Mouse (Mus musculus) MEL (cell line): ENCODE measurements at regions not wholly inside any gene's neighbourhood (a gene's known extent, or its start where the extent isn't known, plus 50 kb on each side); places are given as distances from the start of the nearest gene placed in this dataset.

ENCODE experiments used
- DNase-seq: peaks from one replicate; pipeline ENCODE4 v3.0.0; 2011; ENCODE audit warnings: low read depth, low spot score
- H3K27ac ChIP-seq: 2 replicates; pipeline ENCODE4 v1.5.1; 2012; ENCODE audit warnings: low read depth, mild to moderate bottlenecking, control low read depth, low read length, moderate library complexity; ENCODE audit not compliant: control insufficient read depth
- H3K27me3 ChIP-seq, 2 experiments: fragments of 150-350 bp in 1 of 2; sonication (generic) in 1 of 2; 2 replicates each; pipeline ENCODE4 v1.6.1; 2012; ENCODE audit warnings: low read length in 2 of 2, mild to moderate bottlenecking in 2 of 2, improper control_type of control experiment in 1 of 2, moderate library complexity in 1 of 2; ENCODE audit not compliant: insufficient read depth in 2 of 2, control insufficient read depth in 1 of 2
- H3K36me3 ChIP-seq, 2 experiments: 2 replicates each; pipeline ENCODE4 v1.6.1; 2012 to 2014; ENCODE audit warnings: low read length in 2 of 2, improper control_type of control experiment in 1 of 2, inconsistent platforms in 1 of 2, mild to moderate bottlenecking in 1 of 2; ENCODE audit not compliant: insufficient read depth in 2 of 2, control insufficient read depth in 1 of 2
- H3K4me1 ChIP-seq, 2 experiments: fragments of 150-350 bp in 1 of 2; sonication (generic) in 1 of 2; 2 replicates each; pipeline ENCODE4 v1.6.1; 2012; ENCODE audit warnings: low read length in 2 of 2, improper control_type of control experiment in 1 of 2, mild to moderate bottlenecking in 1 of 2; ENCODE audit not compliant: insufficient read depth in 2 of 2, control insufficient read depth in 1 of 2
- H3K4me3 ChIP-seq, 2 experiments: fragments of 150-350 bp in 1 of 2; sonication (generic) in 1 of 2; 2 replicates each; pipeline ENCODE4 v1.5.1; 2012; ENCODE audit warnings: low read depth in 2 of 2, low read length in 2 of 2, mild to moderate bottlenecking in 2 of 2, moderate library complexity in 2 of 2, control low read depth in 1 of 2, improper control_type of control experiment in 1 of 2; ENCODE audit not compliant: control insufficient read depth in 1 of 2, insufficient read depth in 1 of 2
- H3K79me2 ChIP-seq: 2 replicates; pipeline ENCODE4 v1.6.1; 2012; ENCODE audit warnings: mild to moderate bottlenecking, low read length, moderate library complexity; ENCODE audit not compliant: control insufficient read depth, poor library complexity, insufficient read depth
- H3K9ac ChIP-seq: 2 replicates; pipeline ENCODE4 v1.6.1; 2012; ENCODE audit warnings: low read depth, mild to moderate bottlenecking, control low read depth, low read length, moderate library complexity; ENCODE audit not compliant: control insufficient read depth, poor library complexity, severe bottlenecking
- H3K9me3 ChIP-seq: fragments of 150-350 bp; sonication (generic); replicated peaks from 2 replicates; pipeline ENCODE4 v1.6.1; 2012; ENCODE audit warnings: mild to moderate bottlenecking, low read length, improper control_type of control experiment, moderate library complexity; ENCODE audit not compliant: insufficient read depth
- CTCF ChIP-seq, 3 experiments: IDR thresholded peaks in 2 of 3; conservative IDR thresholded peaks in 1 of 3; 2 replicates each; pipeline ENCODE4 v1.5.1; 2011 to 2012; ENCODE audit warnings: low read length in 3 of 3, low read depth in 2 of 3, mild to moderate bottlenecking in 2 of 3, improper control_type of control experiment in 1 of 3, inconsistent platforms in 1 of 3, mixed read lengths in 1 of 3, moderate library complexity in 1 of 3; ENCODE audit not compliant: control insufficient read depth in 1 of 3, insufficient read depth in 1 of 3, poor library complexity in 1 of 3, severe bottlenecking in 1 of 3
- E2F4 ChIP-seq: IDR thresholded peaks from 2 replicates; pipeline ENCODE4 v1.6.1; 2011; ENCODE audit warnings: low read depth, low read length, improper control_type of control experiment, borderline replicate concordance
- EP300 ChIP-seq, 2 experiments: IDR thresholded peaks; 2 replicates each; pipeline ENCODE4 v1.6.1; 2011; ENCODE audit warnings: improper control_type of control experiment in 2 of 2, low read length in 2 of 2, low read depth in 1 of 2, mild to moderate bottlenecking in 1 of 2
- ETS1 ChIP-seq: IDR thresholded peaks from 2 replicates; pipeline ENCODE4 v1.6.1; 2012; ENCODE audit warnings: low read depth, mild to moderate bottlenecking, inconsistent platforms, low read length, improper control_type of control experiment, moderate library complexity
- GABPA ChIP-seq: IDR thresholded peaks from 2 replicates; pipeline ENCODE4 v1.6.1; 2012; ENCODE audit warnings: low read depth, mild to moderate bottlenecking, inconsistent platforms, low read length, improper control_type of control experiment, moderate library complexity
- GATA1 ChIP-seq: IDR thresholded peaks from 2 replicates; pipeline ENCODE4 v1.6.1; 2011; ENCODE audit warnings: low read depth, low read length, improper control_type of control experiment
- JUND ChIP-seq: IDR thresholded peaks from 2 replicates; pipeline ENCODE4 v1.6.1; 2011; ENCODE audit warnings: low read depth, mild to moderate bottlenecking, improper control_type of control experiment, low read length
- KAT2A ChIP-seq: conservative IDR thresholded peaks from 2 replicates; pipeline ENCODE4 v1.6.1; 2012; ENCODE audit warnings: low read depth, low read length, improper control_type of control experiment, inconsistent platforms
- MXI1 ChIP-seq: IDR thresholded peaks from 2 replicates; pipeline ENCODE4 v1.6.1; 2011; ENCODE audit warnings: mild to moderate bottlenecking, low read depth, low read length, improper control_type of control experiment
- MYC ChIP-seq: IDR thresholded peaks from 2 replicates; pipeline ENCODE4 v1.6.1; 2011; ENCODE audit warnings: low read depth, mild to moderate bottlenecking, low read length, improper control_type of control experiment, moderate library complexity
- NELFE ChIP-seq: IDR thresholded peaks from 2 replicates; pipeline ENCODE4 v1.6.1; 2011; ENCODE audit warnings: low read depth, low read length, improper control_type of control experiment
- POLR2AphosphoS2 ChIP-seq: IDR thresholded peaks from 2 replicates; pipeline ENCODE4 v1.6.1; 2011; ENCODE audit warnings: low read length, improper control_type of control experiment
- POLR2AphosphoS5 ChIP-seq: IDR thresholded peaks from 2 replicates; pipeline ENCODE4 v1.6.1; 2012; ENCODE audit warnings: low read depth, borderline replicate concordance, mild to moderate bottlenecking, inconsistent platforms, low read length, moderate library complexity, mixed read lengths
- RAD21 ChIP-seq: IDR thresholded peaks from 2 replicates; pipeline ENCODE4 v1.6.1; 2011; ENCODE audit warnings: mild to moderate bottlenecking, low read depth, low read length, improper control_type of control experiment
- RCOR1 ChIP-seq: IDR thresholded peaks from 2 replicates; pipeline ENCODE4 v1.6.1; 2012; ENCODE audit warnings: low read depth, mild to moderate bottlenecking, inconsistent platforms, low read length, improper control_type of control experiment
- SIN3A ChIP-seq: IDR thresholded peaks from 2 replicates; pipeline ENCODE4 v1.6.1; 2012; ENCODE audit warnings: low read length, improper control_type of control experiment, inconsistent platforms
- SMC3 ChIP-seq: IDR thresholded peaks from 2 replicates; pipeline ENCODE4 v1.6.1; 2011; ENCODE audit warnings: low read depth, low read length, improper control_type of control experiment
- UBTF ChIP-seq: IDR thresholded peaks from 2 replicates; pipeline ENCODE4 v1.6.1; 2012; ENCODE audit warnings: low read depth, mild to moderate bottlenecking, inconsistent platforms, low read length, improper control_type of control experiment, moderate library complexity, borderline replicate concordance; ENCODE audit not compliant: insufficient read depth
- ZC3H11A ChIP-seq: IDR thresholded peaks from 2 replicates; pipeline ENCODE4 v1.6.1; 2012; ENCODE audit warnings: low read depth, mild to moderate bottlenecking, inconsistent platforms, low read length, improper control_type of control experiment
- ZKSCAN1 ChIP-seq: IDR thresholded peaks from 2 replicates; pipeline ENCODE4 v1.6.1; 2012; ENCODE audit warnings: low read depth, mild to moderate bottlenecking, inconsistent platforms, low read length, improper control_type of control experiment, moderate library complexity

GRCm38 (mm10) chr3:33955854-33956624, 63.7 kb upstream of the Fxr1 start:
- peaks cover 0 to 3% of the 10 kb centered on the region in 2 experiments; a peak in 2 of 4 replicates for H3K36me3 ChIP-seq
- H3K9ac ChIP-seq: no peak overlapping the region
- peak; percentile 89 for DNase-seq
- no peaks in the 10 kb centered on the region for H3K79me2 ChIP-seq
- H3K27ac ChIP-seq: no peak overlapping the region
- peak overlapping the region in 1 of 2 experiments; percentile 32; a peak in 2 of 4 replicates for H3K4me3 ChIP-seq
- peaks cover 0 to 5% of the 10 kb centered on the region in 2 experiments; a peak in 2 of 4 replicates for H3K4me1 ChIP-seq
- no peaks in the 10 kb centered on the region for H3K27me3 ChIP-seq
- H3K9me3 ChIP-seq: no peaks in the 10 kb centered on the region
- TF ChIP-seq CTCF (IDR thresholded peaks at IDR 0.05 in 2 of 3, conservative IDR thresholded peaks at IDR 0.05 in 1 of 3; ENCODE audit: control insufficient read depth in 1 of 3, insufficient read depth in 1 of 3, low read depth in 2 of 3, low read length in 3 of 3, poor library complexity in 1 of 3, severe bottlenecking in 1 of 3) (peak; percentile 67 to 96 (median 83)), RAD21 (peak; percentile 99), GATA1 (peak; percentile 52), ETS1 (0 out of 2 replicates have a peak, but pooled peaks have one; percentile 18), ZC3H11A (peak; percentile 86), SMC3 (peak; percentile 85), RCOR1 (no peak), SIN3A (peak; percentile 86), MYC (no peak), KAT2A (no peak), JUND (0 out of 2 replicates have a peak, but pooled peaks have one; percentile 28), MXI1 (peak; percentile 26; the same call in 1 of the 2 replicates)

GRCm38 (mm10) chr3:33956625-33957023, 63.1 kb upstream of the Fxr1 start:
- H3K4me3 ChIP-seq: no peak overlapping the region
- TF ChIP-seq NELFE: no peak
- no peak for TF ChIP-seq UBTF
- TF ChIP-seq GABPA: no peak
- TF ChIP-seq SIN3A: no peak
- TF ChIP-seq POLR2AphosphoS2: no peak
- TF ChIP-seq POLR2AphosphoS5: no peak
- TF ChIP-seq CTCF (IDR thresholded peaks at IDR 0.05 in 2 of 3, conservative IDR thresholded peaks at IDR 0.05 in 1 of 3; ENCODE audit: control insufficient read depth in 1 of 3, insufficient read depth in 1 of 3, low read depth in 2 of 3, low read length in 3 of 3, poor library complexity in 1 of 3, severe bottlenecking in 1 of 3): no peak
- TF ChIP-seq E2F4: no peak
- no peak for TF ChIP-seq ZKSCAN1
- TF ChIP-seq EP300 (IDR thresholded peaks at IDR 0.05; ENCODE audit: low read depth in 1 of 2, low read length in 2 of 2): no peak

More at GRCm38 (mm10) chr3:33956625-33957023, 63.1 kb upstream of the Fxr1 start:
- peaks cover 0 to 3% of the 10 kb centered on the region in 2 experiments; a peak in 2 of 4 replicates for H3K36me3 ChIP-seq
- no peaks in the 10 kb centered on the region for H3K79me2 ChIP-seq
- peaks cover 0 to 5% of the 10 kb centered on the region in 2 experiments; a peak in 2 of 4 replicates for H3K4me1 ChIP-seq
- no peaks in the 10 kb centered on the region for H3K9me3 ChIP-seq
- peak; percentile 30 for DNase-seq
- H3K27me3 ChIP-seq: no peaks in the 10 kb centered on the region
- no peak overlapping the region for H3K9ac ChIP-seq
- H3K27ac ChIP-seq: no peak overlapping the region
